Mouse (Mus musculus) limb, embryonic 12.5 days (tissue): ENCODE measurements around the gene Srsf10. TPM values are rescaled to one million over a fixed set of nuclear protein-coding genes. Genes with fewer than 3 reads are reported as not detected.

ENCODE experiments used
- polyA plus RNA-seq: library from polyadenylated mRNA; unstranded; fragments of >200 nt; fragmentation: Nextera tagmentation; extraction: Ambion mirVana; gene quantifications from 2 replicates; pipeline ENCODE4 v1.2.1, GENCODE M21; 2016

Srsf10 gene
- polyA plus RNA-seq, 1 experiment from 2014 or later = 402 TPM

Other genes starting within 250 kb of the Srsf10 start
- gene Ifnlr1, start 169.5 kb upstream of the Srsf10 start, polyA plus RNA-seq = 0.81 and 0.95 TPM in 2 replicates
- gene Il22ra1, start 127.6 kb upstream of the Srsf10 start, polyA plus RNA-seq = not detected in 2 replicates
- gene Myom3, start 96.0 kb upstream of the Srsf10 start, polyA plus RNA-seq = 2.0 and 2.4 TPM in 2 replicates
- 209 and 220 TPM in 2 replicates for gene Pnrc2, start 18.1 kb downstream of the Srsf10 start, polyA plus RNA-seq
- gene Cnr2, start 39.6 kb downstream of the Srsf10 start, polyA plus RNA-seq = 0.22 and 0.45 TPM in 2 replicates
- gene Fuca1, start 65.0 kb downstream of the Srsf10 start, polyA plus RNA-seq = 47.0 and 51.0 TPM in 2 replicates
- 78.5 and 81.5 TPM in 2 replicates for gene Hmgcl, start 90.7 kb downstream of the Srsf10 start, polyA plus RNA-seq
- 32.1 and 33.3 TPM in 2 replicates for gene Gale, start 108.0 kb downstream of the Srsf10 start, polyA plus RNA-seq
- 126 and 127 TPM in 2 replicates for gene Lypla2, start 116.9 kb downstream of the Srsf10 start, polyA plus RNA-seq
- gene Pithd1, start 131.5 kb downstream of the Srsf10 start, polyA plus RNA-seq = 64.9 and 69.6 TPM in 2 replicates
- gene Eloa, start 166.0 kb downstream of the Srsf10 start, polyA plus RNA-seq = 40.6 and 45.3 TPM in 2 replicates
- gene Rpl11, start 197.7 kb downstream of the Srsf10 start, polyA plus RNA-seq = 442 and 453 TPM in 2 replicates